Mouse (Mus musculus): ENCODE measurements at regions not wholly inside any gene's neighbourhood (a gene's known extent, or its start where the extent isn't known, plus 50 kb on each side); places are given as distances from the start of the nearest gene placed in this dataset.
A peak's percentile ranks its signal among the peaks of the same experiment; 100 is the strongest.

- H3K9me3 ChIP-seq (replicated peaks; ENCODE audit: low read length): no peaks in the 10 kb centered on the region
- dilution Hi-C loops (cut with MboI; ENCODE audit: extremely low pct_ligation_motif_present, extremely low pct_unique_long_range_greater_than_20kb, low sequenced_read_pairs) (no loop called here), in situ Hi-C loops (cut with MboI; ENCODE audit: low pct_ligation_motif_present, low pct_unique_long_range_greater_than_20kb, low sequenced_read_pairs) (no loop called here)
- no peaks in the 10 kb centered on the region for H3K36me3 ChIP-seq (replicated peaks in 1 of 2; ENCODE audit: control insufficient read depth in 1 of 2, insufficient read depth in 1 of 2, low read length in 1 of 2)
- no peak overlapping the region for H3K4me3 ChIP-seq (replicated peaks in 1 of 3; ENCODE audit: low read depth in 2 of 3, low read length in 2 of 3, poor library complexity in 1 of 3)
- H3K27me3 ChIP-seq (replicated peaks): no peaks in the 10 kb centered on the region
- 0 out of 2 replicates have a peak overlapping the region, but pooled peaks have one; percentile 45 for H3K4me2 ChIP-seq (ENCODE audit: insufficient read depth, low read depth, poor library complexity, severe bottlenecking)
- no peaks in the 10 kb centered on the region for H3K79me2 ChIP-seq (replicated peaks; ENCODE audit: control insufficient read depth, extremely low read depth, insufficient read depth, poor library complexity, severe bottlenecking)
- no peak overlapping the region for H3K9ac ChIP-seq (ENCODE audit: insufficient read depth, low read depth)
- DNase-seq (ENCODE audit: extremely low read depth): peak; percentile 20
- TF ChIP-seq HCFC1 (IDR thresholded peaks at IDR 0.05; ENCODE audit: low read depth, low read length): no peak
- TF ChIP-seq ETS1 (conservative IDR thresholded peaks at IDR 0.05; ENCODE audit: low read depth, low read length): peak; percentile 34; the same call in 1 of the 2 replicates
- no peak overlapping the region for H3K27ac ChIP-seq (ENCODE audit: insufficient read depth, low read depth)
- H3K4me1 ChIP-seq (ENCODE audit: control insufficient read depth in 1 of 2, insufficient read depth in 2 of 2): peaks cover 2 to 16% of the 10 kb centered on the region in 2 experiments; a peak in 2 of 4 replicates
These were observed 100.2 kb upstream of the Pgrmc2 start for GRCm38 (mm10) chr3:41182900-41183595.

GRCm38 (mm10) chr3:41182036-41182899 lies 99.4 kb upstream of the Pgrmc2 start:
- Histone ChIP-seq H3K79me2 (replicated peaks; ENCODE audit: control insufficient read depth, extremely low read depth, insufficient read depth, poor library complexity, severe bottlenecking) (no peaks in the 10 kb centered on the region), H3K27ac (ENCODE audit: insufficient read depth, low read depth) (no peak overlapping the region), H3K4me2 (ENCODE audit: insufficient read depth, low read depth, poor library complexity, severe bottlenecking) (peak overlapping the region; percentile 45), H3K27me3 (replicated peaks) (no peaks in the 10 kb centered on the region), H3K36me3 (replicated peaks in 1 of 2; ENCODE audit: control insufficient read depth in 1 of 2, insufficient read depth in 1 of 2, low read length in 1 of 2) (no peaks in the 10 kb centered on the region), H3K4me3 (replicated peaks in 1 of 3; ENCODE audit: low read depth in 2 of 3, low read length in 2 of 3, poor library complexity in 1 of 3) (no peak overlapping the region), H3K9me3 (replicated peaks; ENCODE audit: low read length) (no peaks in the 10 kb centered on the region), H3K4me1 (ENCODE audit: control insufficient read depth in 1 of 2, insufficient read depth in 2 of 2) (peaks cover 3 to 24% of the 10 kb centered on the region in 2 experiments; a peak in 2 of 4 replicates), H3K9ac (ENCODE audit: insufficient read depth, low read depth) (no peak overlapping the region)
- in situ Hi-C loops (cut with MboI; ENCODE audit: low pct_ligation_motif_present, low pct_unique_long_range_greater_than_20kb, low sequenced_read_pairs): no loop called here
- DNase-seq (ENCODE audit: extremely low read depth): peak; percentile 72
- dilution Hi-C loops (cut with MboI; ENCODE audit: extremely low pct_ligation_motif_present, extremely low pct_unique_long_range_greater_than_20kb, low sequenced_read_pairs): no loop called here
- TF ChIP-seq USF1 (IDR thresholded peaks at IDR 0.05; ENCODE audit: low read depth, low read length) (peak; percentile 59), BHLHE40 (IDR thresholded peaks at IDR 0.05; ENCODE audit: low read depth, low read length) (peak; percentile 46), CHD1 (IDR thresholded peaks at IDR 0.05; ENCODE audit: low read depth, low read length) (no peak), MXI1 (IDR thresholded peaks at IDR 0.05; ENCODE audit: low read depth, low read length) (no peak), RAD21 (IDR thresholded peaks at IDR 0.05; ENCODE audit: low read depth, low read length) (peak; percentile 72), RCOR1 (conservative IDR thresholded peaks at IDR 0.05; ENCODE audit: low read depth, low read length) (0 out of 2 replicates have a peak, but pooled peaks have one; percentile 25), TBP (conservative IDR thresholded peaks at IDR 0.05; ENCODE audit: low read depth, low read length) (no peak), TCF12 (IDR thresholded peaks at IDR 0.05; ENCODE audit: low read depth, low read length) (no peak), UBTF (IDR thresholded peaks at IDR 0.05; ENCODE audit: low read depth, low read length) (no peak), ELF1 (IDR thresholded peaks at IDR 0.05; ENCODE audit: low read depth, low read length) (no peak), ZNF384 (IDR thresholded peaks at IDR 0.05; ENCODE audit: low read depth, low read length) (no peak), NRF1 (IDR thresholded peaks at IDR 0.05; ENCODE audit: low read depth, low read length) (no peak), ZC3H11A (IDR thresholded peaks at IDR 0.05; ENCODE audit: low read depth, low read length) (no peak), MEF2A (IDR thresholded peaks at IDR 0.05; ENCODE audit: borderline replicate concordance, low read depth, low read length) (no peak), CTCF (conservative IDR thresholded peaks at IDR 0.05 in 1 of 2, IDR thresholded peaks at IDR 0.05 in 1 of 2; ENCODE audit: low read depth in 2 of 2, low read length in 2 of 2) (peak; percentile 87 to 88), USF2 (conservative IDR thresholded peaks at IDR 0.05; ENCODE audit: low read depth, low read length) (peak; percentile 52), SMC3 (IDR thresholded peaks at IDR 0.05; ENCODE audit: low read depth, low read length) (peak; percentile 73), HCFC1 (IDR thresholded peaks at IDR 0.05; ENCODE audit: low read depth, low read length) (no peak), E2F4 (IDR thresholded peaks at IDR 0.05; ENCODE audit: insufficient replicate concordance, low read depth, low read length) (no peak)

Measured in CH12.LX (cell line).